Mouse (Mus musculus) right cerebral cortex, adult 18-20 months (tissue): ENCODE measurements around the gene Tet3.

Source experiments
- DNase-seq: peaks from one replicate; pipeline ENCODE4 v3.0.0; 2022; ENCODE audit warnings: mixed read lengths

Gene Tet3

DNA sequence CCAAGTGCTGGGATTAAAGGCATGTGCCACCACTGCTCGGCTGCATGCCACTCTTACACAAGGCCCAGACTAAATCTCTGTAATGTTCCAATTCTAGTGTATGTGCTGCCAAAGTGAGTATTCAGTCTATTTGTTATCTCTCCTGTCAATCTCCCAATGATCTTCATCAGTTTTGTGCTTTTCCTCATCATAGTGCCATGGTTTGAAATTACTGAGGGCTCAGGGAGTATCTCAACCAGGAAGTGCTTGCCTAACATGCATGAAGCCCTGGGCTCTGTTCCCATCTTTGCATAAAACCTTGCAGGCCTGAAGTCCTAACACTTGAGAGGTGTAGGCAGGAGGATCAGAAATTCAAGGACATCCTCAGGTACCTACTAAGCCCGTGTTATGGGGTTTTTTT, 136.1 kb downstream of the Tet3 start:
- DNase-seq, result no peak

GRCm38 (mm10) chr6:83321927-83322326, 137.0 kb downstream of the Tet3 start:
- DNase-seq, result no peak

GRCm38 (mm10) chr6:83317108-83317741, 141.7 kb downstream of the Tet3 start:
- DNase-seq, result peak; percentile 95

DNA sequence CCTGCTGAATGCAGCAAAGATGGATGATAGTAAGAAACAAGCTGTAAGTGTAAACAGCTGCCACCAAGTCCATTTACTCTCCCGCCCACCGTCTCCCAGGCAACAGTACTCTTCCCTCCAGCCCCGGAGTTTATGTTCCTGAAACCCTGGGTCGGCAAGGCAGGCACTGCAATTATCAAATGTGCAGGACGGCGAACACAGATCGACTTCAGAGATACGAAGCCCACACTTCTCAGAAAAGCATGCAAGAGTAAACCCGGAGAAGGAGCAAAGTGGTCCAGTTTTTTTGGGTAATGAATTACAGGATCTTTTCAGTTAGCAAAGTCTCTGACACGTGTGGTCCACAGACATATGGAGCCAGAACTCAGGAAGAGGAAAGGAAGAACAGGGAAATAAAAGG, 142.9 kb downstream of the Tet3 start:
- peak; percentile 17 for DNase-seq

- DNase-seq, result no peak
Measured at GRCm38 (mm10) chr6:83315293-83315692, 143.6 kb downstream of the Tet3 start.

DNA sequence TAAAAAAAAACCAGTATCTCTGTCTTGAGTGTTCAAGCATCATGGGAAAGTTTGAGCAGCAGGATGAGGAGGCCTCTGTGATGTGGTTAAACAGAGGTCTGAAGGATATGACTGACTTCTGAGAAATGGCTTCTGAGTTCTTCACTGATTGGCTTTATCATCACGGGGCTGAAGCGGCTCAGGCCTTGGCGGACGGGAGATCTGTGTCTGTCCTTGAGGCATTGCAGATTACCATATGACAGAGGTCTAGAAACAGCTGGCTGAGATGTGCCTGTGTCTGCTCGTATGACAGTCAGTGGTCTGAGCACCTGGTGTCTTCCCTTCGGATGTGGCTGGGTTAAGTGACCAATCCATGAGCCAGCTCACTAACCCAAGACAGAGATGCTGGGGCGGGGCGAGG, 146.4 kb downstream of the Tet3 start:
- no peak for DNase-seq
